23 mouse cellular contexts compared by ENCODE assay signal in genomic region chr5:138226491-138226890, GRCm38 (mm10). TPM values are rescaled to one million over a fixed set of nuclear protein-coding genes. Genes with fewer than 3 reads are reported as not detected.
"Had no signal": no experiment of that assay in that cellular context is flagged by ENCODE, and none has a peak within 500 bp of the region (broad histone marks: within the 10 kb centered on the region; RNA-seq: fewer than 3 reads in every experiment).

No protein-coding gene starts in this region.

- H3K4me2 ChIP-seq: limb, embryonic 12.5 days; limb, embryonic 15.5 days; liver, embryonic 13.5 days; midbrain, embryonic 13.5 days; neural tube, embryonic 13.5 days had no signal

- H3K4me1 ChIP-seq: limb, embryonic 12.5 days; limb, embryonic 15.5 days; liver, embryonic 13.5 days; midbrain, embryonic 13.5 days; neural tube, embryonic 13.5 days had no signal

- H3K36me3 ChIP-seq: limb, embryonic 12.5 days; limb, embryonic 15.5 days; liver, embryonic 13.5 days; midbrain, embryonic 10.5 days; midbrain, embryonic 13.5 days; neural tube, embryonic 13.5 days had no signal

- H3K4me3 ChIP-seq: limb, embryonic 12.5 days; limb, embryonic 15.5 days; liver, embryonic 13.5 days; midbrain, embryonic 10.5 days; midbrain, embryonic 13.5 days; myocyte; neural tube, embryonic 13.5 days had no signal

- DNase-seq: kidney, adult 18-20 months; kidney, adult 9 months; kidney, postnatal 14 days; kidney, postnatal 4 days; left cerebral cortex, postnatal 4 days; liver, embryonic 13.5 days; lung, adult 2 months; lung, postnatal 14 days; lung, postnatal 4 days; retina, postnatal 1 day; thymus, adult 18-20 months; thymus, postnatal 36 days had no signal

- H3K27me3 ChIP-seq: limb, embryonic 12.5 days; limb, embryonic 15.5 days; liver, embryonic 13.5 days; midbrain, embryonic 13.5 days; neural tube, embryonic 13.5 days had no signal

- H3K9me3 ChIP-seq: limb, embryonic 12.5 days; limb, embryonic 15.5 days; liver, embryonic 13.5 days; midbrain, embryonic 10.5 days; midbrain, embryonic 13.5 days; neural tube, embryonic 13.5 days had no signal

- ATAC-seq: midbrain, embryonic 13.5 days; midbrain, embryonic 16.5 days had no signal

- H3K27ac ChIP-seq: limb, embryonic 12.5 days; limb, embryonic 15.5 days; liver, embryonic 13.5 days; midbrain, embryonic 10.5 days; midbrain, embryonic 13.5 days; neural tube, embryonic 13.5 days had no signal

- H3K9ac ChIP-seq: limb, embryonic 12.5 days; limb, embryonic 15.5 days; liver, embryonic 13.5 days; midbrain, embryonic 13.5 days; neural tube, embryonic 13.5 days had no signal

RNA-seq across cellular contexts. Expression of gene Nxpe5, which starts 0.8 kb away (rescaled TPM):
- total RNA-seq: layer of hippocampus, adult 18-20 months; neutrophil, adult 5-6 weeks had no signal
- polyA plus RNA-seq: limb, embryonic 12.5 days; limb, embryonic 15.5 days; lung, embryonic 16.5 days; midbrain, embryonic 10.5 days; midbrain, embryonic 13.5 days; midbrain, embryonic 16.5 days; myocyte; neural tube, embryonic 13.5 days had no signal

RNA-seq across cellular contexts. Expression of gene Mblac1, which starts 32.4 kb away (rescaled TPM):
- total RNA-seq: monocyte, adult 5-6 weeks had no signal
